Mouse (Mus musculus) G1E (cell line): ENCODE data around the gene Col24a1.

Experiments used
- CTCF ChIP-seq: IDR thresholded peaks from 2 replicates; pipeline ENCODE4 v1.5.1; 2012; ENCODE audit warnings: low read depth, low read length, inconsistent platforms, mixed read lengths
- GATA1 ChIP-seq: IDR thresholded peaks from 2 replicates; pipeline ENCODE4 v1.6.1; 2012; ENCODE audit warnings: borderline replicate concordance, low read length, inconsistent platforms, mixed read lengths
- POLR2AphosphoS5 ChIP-seq: IDR thresholded peaks from 2 replicates; pipeline ENCODE4 v1.6.1; 2012; ENCODE audit warnings: low read depth, low read length, inconsistent platforms; ENCODE audit not compliant: insufficient replicate concordance
- TAL1 ChIP-seq: conservative IDR thresholded peaks from 2 replicates; pipeline ENCODE4 v1.6.1; 2012; ENCODE audit warnings: low read depth, low read length, inconsistent platforms, mixed read lengths

- TF ChIP-seq CTCF, result no peak
- no peak for TF ChIP-seq TAL1
- no peak for TF ChIP-seq POLR2AphosphoS5
- TF ChIP-seq GATA1, result no peak
Observed at GRCm38 (mm10) chr3:145367176-145367717, 75.0 kb downstream of the Col24a1 start.
